Mouse (Mus musculus): ENCODE measurements at regions not wholly inside any gene's neighbourhood (a gene's known extent, or its start where the extent isn't known, plus 50 kb on each side); places are given as distances from the start of the nearest gene placed in this dataset.

DNA sequence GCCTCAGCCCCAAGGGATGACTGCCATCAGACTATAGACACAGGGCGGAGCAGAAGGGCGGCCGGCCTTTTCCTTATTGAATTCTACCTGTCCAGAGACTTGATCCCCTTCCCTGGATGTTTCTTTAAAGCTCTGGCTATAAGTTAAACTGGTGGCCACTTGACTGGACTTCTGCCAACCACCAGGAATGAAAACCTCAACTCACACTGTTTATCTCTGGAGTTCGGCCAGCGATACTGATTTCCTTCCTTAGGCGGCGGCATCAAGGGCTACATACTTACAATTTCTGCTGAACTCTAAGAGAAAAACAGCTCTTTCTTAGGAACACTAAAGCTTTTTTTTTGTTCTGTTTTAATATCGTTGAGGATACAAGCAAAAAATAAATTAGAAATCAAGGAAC lies 104.9 kb upstream of the Tsc22d2 start:
- Histone ChIP-seq H3K27ac (replicated peaks; ENCODE audit: low read depth, low read length) (no peak overlapping the region), H3K36me3 (replicated peaks; ENCODE audit: control insufficient read depth, insufficient read depth, low read depth, low read length) (no peaks in the 10 kb centered on the region), H3K27me3 (ENCODE audit: control insufficient read depth, insufficient read depth, low read length) (no peaks in the 10 kb centered on the region), H3K4me1 (ENCODE audit: control insufficient read depth, insufficient read depth, low read length) (no peaks in the 10 kb centered on the region), H3K9me3 (replicated peaks; ENCODE audit: control insufficient read depth, low read length) (no peaks in the 10 kb centered on the region), H3K9ac (replicated peaks; ENCODE audit: low read length) (no peak overlapping the region), H3K4me2 (ENCODE audit: low read depth, low read length) (no peak overlapping the region), H3K4me3 (ENCODE audit: low read depth, low read length) (no peak overlapping the region)
- 82% methylated on average over 8 of the region's 8 CpGs for WGBS
- no peak for DNase-seq (ENCODE audit: low spot score)
- no peak for ATAC-seq (replicated peaks; ENCODE audit: insufficient number of reproducible peaks, low FRiP score, low TSS enrichment, low read depth)

DNA sequence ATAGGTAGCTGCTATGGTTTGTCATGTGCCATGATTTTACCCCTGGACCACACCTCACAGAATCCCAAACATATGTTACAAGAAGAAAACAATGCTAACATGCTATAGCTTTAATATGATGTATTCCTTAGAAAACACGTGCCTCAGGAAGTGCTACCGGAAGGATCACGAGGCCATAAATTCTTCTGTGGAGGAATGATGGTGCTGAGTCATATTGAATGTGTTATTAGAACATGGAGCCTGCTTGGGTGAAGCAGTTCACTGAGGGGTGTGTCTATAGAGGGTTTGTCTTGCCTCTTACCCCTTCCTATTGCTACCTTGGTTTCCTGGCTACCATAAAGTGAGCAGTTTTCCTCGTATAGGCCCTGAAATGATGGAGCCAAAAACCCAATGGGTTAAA lies 104.1 kb upstream of the Tsc22d2 start:
- Histone ChIP-seq H3K4me2 (ENCODE audit: low read depth, low read length) (no peak overlapping the region), H3K9me3 (replicated peaks; ENCODE audit: control insufficient read depth, low read length) (no peaks in the 10 kb centered on the region), H3K4me3 (ENCODE audit: low read depth, low read length) (no peak overlapping the region), H3K4me1 (ENCODE audit: control insufficient read depth, insufficient read depth, low read length) (no peaks in the 10 kb centered on the region), H3K36me3 (replicated peaks; ENCODE audit: control insufficient read depth, insufficient read depth, low read depth, low read length) (no peaks in the 10 kb centered on the region), H3K27me3 (ENCODE audit: control insufficient read depth, insufficient read depth, low read length) (no peaks in the 10 kb centered on the region), H3K9ac (replicated peaks; ENCODE audit: low read length) (no peak overlapping the region), H3K27ac (replicated peaks; ENCODE audit: low read depth, low read length) (no peak overlapping the region)
- ATAC-seq (replicated peaks; ENCODE audit: insufficient number of reproducible peaks, low FRiP score, low TSS enrichment, low read depth) (no peak), DNase-seq (ENCODE audit: low spot score) (no peak)
- 90% methylated on average over 4 of the region's 4 CpGs for WGBS

DNA sequence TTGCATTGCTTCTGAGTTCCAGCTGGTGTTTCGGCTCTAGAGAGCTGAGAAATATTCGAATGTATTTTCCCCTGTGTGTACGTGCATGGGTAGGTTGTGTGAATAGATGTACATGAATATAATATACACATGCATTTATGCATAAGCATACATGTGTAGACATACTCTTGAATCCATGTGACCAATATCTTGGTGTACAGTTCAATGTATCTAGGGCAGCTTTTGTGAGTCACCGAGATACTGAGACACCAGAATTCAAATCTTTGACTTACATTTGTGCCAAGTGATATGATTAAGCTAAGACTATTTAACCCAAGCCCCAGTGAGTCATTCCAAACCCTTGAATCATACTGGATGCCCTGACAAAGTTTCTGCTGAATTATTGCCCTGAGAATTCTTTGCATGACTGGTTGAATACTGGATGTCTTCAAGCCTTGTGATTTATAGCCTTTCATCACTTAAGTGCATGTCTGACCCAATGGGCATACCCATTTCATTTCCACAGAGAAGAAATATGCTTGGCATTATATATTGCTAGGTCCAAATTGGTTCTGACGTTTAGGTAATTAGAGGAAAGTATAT lies 103.3 kb upstream of the Tsc22d2 start:
- DNase-seq (ENCODE audit: low spot score) (no peak), ATAC-seq (replicated peaks; ENCODE audit: insufficient number of reproducible peaks, low FRiP score, low TSS enrichment, low read depth) (no peak)
- no peaks in the 10 kb centered on the region for H3K36me3 ChIP-seq (replicated peaks; ENCODE audit: control insufficient read depth, insufficient read depth, low read depth, low read length)
- H3K4me1 ChIP-seq (ENCODE audit: control insufficient read depth, insufficient read depth, low read length), result no peaks in the 10 kb centered on the region
- H3K9me3 ChIP-seq (replicated peaks; ENCODE audit: control insufficient read depth, low read length), result no peaks in the 10 kb centered on the region
- H3K9ac ChIP-seq (replicated peaks; ENCODE audit: low read length), result no peak overlapping the region
- WGBS, result 93% methylated on average over 5 of the region's 5 CpGs
- H3K4me3 ChIP-seq (ENCODE audit: low read depth, low read length), result no peak overlapping the region
- no peak overlapping the region for H3K27ac ChIP-seq (replicated peaks; ENCODE audit: low read depth, low read length)
- no peak overlapping the region for H3K4me2 ChIP-seq (ENCODE audit: low read depth, low read length)
- no peaks in the 10 kb centered on the region for H3K27me3 ChIP-seq (ENCODE audit: control insufficient read depth, insufficient read depth, low read length)

- Histone ChIP-seq H3K9ac (replicated peaks; ENCODE audit: low read length) (no peak overlapping the region), H3K27ac (replicated peaks; ENCODE audit: low read depth, low read length) (no peak overlapping the region), H3K27me3 (ENCODE audit: control insufficient read depth, insufficient read depth, low read length) (no peaks in the 10 kb centered on the region), H3K4me2 (ENCODE audit: low read depth, low read length) (no peak overlapping the region), H3K4me1 (ENCODE audit: control insufficient read depth, insufficient read depth, low read length) (no peaks in the 10 kb centered on the region), H3K36me3 (replicated peaks; ENCODE audit: control insufficient read depth, insufficient read depth, low read depth, low read length) (no peaks in the 10 kb centered on the region), H3K9me3 (replicated peaks; ENCODE audit: control insufficient read depth, low read length) (no peaks in the 10 kb centered on the region), H3K4me3 (ENCODE audit: low read depth, low read length) (no peak overlapping the region)
- 65% methylated on average over 6 of the region's 6 CpGs for WGBS
- DNase-seq (ENCODE audit: low spot score) (no peak), ATAC-seq (replicated peaks; ENCODE audit: insufficient number of reproducible peaks, low FRiP score, low TSS enrichment, low read depth) (no peak)
Measured at GRCm38 (mm10) chr3:58312623-58313022, 101.9 kb upstream of the Tsc22d2 start.

DNA sequence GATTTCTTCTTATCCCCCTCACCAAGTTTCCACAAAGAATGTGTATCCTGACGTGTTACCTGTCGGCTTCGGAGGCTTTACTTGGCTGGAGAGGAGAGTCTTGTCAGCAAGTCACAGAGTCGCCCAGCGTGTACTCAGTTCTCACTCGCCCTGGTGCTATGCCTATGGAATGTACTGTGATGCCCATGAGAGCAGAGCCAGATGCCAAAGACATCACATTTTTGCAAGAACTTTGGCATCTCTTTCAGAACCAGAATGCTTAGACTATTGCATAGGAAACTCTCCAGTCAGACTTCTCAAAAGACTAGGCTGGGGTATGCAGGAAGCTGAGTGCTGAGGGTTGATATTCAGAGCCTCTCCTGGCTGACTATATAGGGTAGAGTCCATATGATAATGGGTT lies 99.3 kb upstream of the Tsc22d2 start:
- no peak overlapping the region for H3K27ac ChIP-seq (replicated peaks; ENCODE audit: low read depth, low read length)
- H3K9me3 ChIP-seq (replicated peaks; ENCODE audit: control insufficient read depth, low read length), result no peaks in the 10 kb centered on the region
- DNase-seq (ENCODE audit: low spot score), result no peak
- H3K4me1 ChIP-seq (ENCODE audit: control insufficient read depth, insufficient read depth, low read length), result no peaks in the 10 kb centered on the region
- H3K36me3 ChIP-seq (replicated peaks; ENCODE audit: control insufficient read depth, insufficient read depth, low read depth, low read length), result no peaks in the 10 kb centered on the region
- H3K4me2 ChIP-seq (ENCODE audit: low read depth, low read length), result no peak overlapping the region
- H3K9ac ChIP-seq (replicated peaks; ENCODE audit: low read length), result no peak overlapping the region
- H3K4me3 ChIP-seq (ENCODE audit: low read depth, low read length), result no peak overlapping the region
- no peaks in the 10 kb centered on the region for H3K27me3 ChIP-seq (ENCODE audit: control insufficient read depth, insufficient read depth, low read length)
- WGBS, result 86% methylated on average over 6 of the region's 6 CpGs
- ATAC-seq (replicated peaks; ENCODE audit: insufficient number of reproducible peaks, low FRiP score, low TSS enrichment, low read depth), result no peak

GRCm38 (mm10) chr3:58317240-58317639 lies 97.3 kb upstream of the Tsc22d2 start:
- Histone ChIP-seq H3K27me3 (ENCODE audit: control insufficient read depth, insufficient read depth, low read length) (no peaks in the 10 kb centered on the region), H3K9ac (replicated peaks; ENCODE audit: low read length) (no peak overlapping the region), H3K27ac (replicated peaks; ENCODE audit: low read depth, low read length) (no peak overlapping the region), H3K36me3 (replicated peaks; ENCODE audit: control insufficient read depth, insufficient read depth, low read depth, low read length) (no peaks in the 10 kb centered on the region), H3K9me3 (replicated peaks; ENCODE audit: control insufficient read depth, low read length) (no peaks in the 10 kb centered on the region), H3K4me2 (ENCODE audit: low read depth, low read length) (no peak overlapping the region), H3K4me1 (ENCODE audit: control insufficient read depth, insufficient read depth, low read length) (no peaks in the 10 kb centered on the region), H3K4me3 (ENCODE audit: low read depth, low read length) (no peak overlapping the region)
- WGBS, result 56% methylated on average over 2 of the region's 2 CpGs
- ATAC-seq (replicated peaks; ENCODE audit: insufficient number of reproducible peaks, low FRiP score, low TSS enrichment, low read depth) (peak; percentile 59; the same call in 1 of the 2 replicates), DNase-seq (ENCODE audit: low spot score) (no peak)

GRCm38 (mm10) chr3:58318756-58319155 lies 95.8 kb upstream of the Tsc22d2 start:
- DNase-seq (ENCODE audit: low spot score) (no peak), ATAC-seq (replicated peaks; ENCODE audit: insufficient number of reproducible peaks, low FRiP score, low TSS enrichment, low read depth) (no peak)
- no peak overlapping the region for H3K27ac ChIP-seq (replicated peaks; ENCODE audit: low read depth, low read length)
- H3K4me3 ChIP-seq (ENCODE audit: low read depth, low read length), result no peak overlapping the region
- no peak overlapping the region for H3K4me2 ChIP-seq (ENCODE audit: low read depth, low read length)
- H3K9ac ChIP-seq (replicated peaks; ENCODE audit: low read length), result no peak overlapping the region
- no peaks in the 10 kb centered on the region for H3K9me3 ChIP-seq (replicated peaks; ENCODE audit: control insufficient read depth, low read length)
- no peaks in the 10 kb centered on the region for H3K36me3 ChIP-seq (replicated peaks; ENCODE audit: control insufficient read depth, insufficient read depth, low read depth, low read length)
- no peaks in the 10 kb centered on the region for H3K4me1 ChIP-seq (ENCODE audit: control insufficient read depth, insufficient read depth, low read length)
- H3K27me3 ChIP-seq (ENCODE audit: control insufficient read depth, insufficient read depth, low read length), result no peaks in the 10 kb centered on the region
- 80% methylated on average over 2 of the region's 2 CpGs for WGBS

DNA sequence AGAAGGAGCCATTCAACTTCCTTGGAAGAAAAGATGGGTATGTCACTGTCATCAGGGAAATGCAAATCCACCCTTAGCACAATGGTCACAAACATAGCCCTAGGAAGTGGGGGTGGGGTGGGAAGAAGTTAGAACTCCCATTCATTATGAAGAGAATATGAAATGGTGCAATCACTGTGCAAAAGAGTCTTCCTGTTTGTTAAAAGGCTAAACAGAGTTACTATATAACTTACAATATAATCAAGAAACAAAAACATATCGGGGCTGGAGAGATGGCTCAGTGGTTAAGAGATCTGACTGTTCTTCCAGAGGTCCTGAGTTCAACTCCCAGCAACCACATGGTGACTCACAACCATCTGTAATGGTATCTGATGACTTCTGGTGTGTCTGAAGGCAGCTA lies 95.1 kb upstream of the Tsc22d2 start:
- WGBS, result 87% methylated on average over 1 of the region's 1 CpGs

More for the DNA sequence above, 95.1 kb upstream of the Tsc22d2 start:
- H3K4me1 ChIP-seq (ENCODE audit: control insufficient read depth, insufficient read depth, low read length), result no peaks in the 10 kb centered on the region
- no peaks in the 10 kb centered on the region for H3K36me3 ChIP-seq (replicated peaks; ENCODE audit: control insufficient read depth, insufficient read depth, low read depth, low read length)
- ATAC-seq (replicated peaks; ENCODE audit: insufficient number of reproducible peaks, low FRiP score, low TSS enrichment, low read depth) (no peak), DNase-seq (ENCODE audit: low spot score) (no peak)
- no peak overlapping the region for H3K4me3 ChIP-seq (ENCODE audit: low read depth, low read length)
- no peak overlapping the region for H3K4me2 ChIP-seq (ENCODE audit: low read depth, low read length)
- no peaks in the 10 kb centered on the region for H3K27me3 ChIP-seq (ENCODE audit: control insufficient read depth, insufficient read depth, low read length)
- H3K9ac ChIP-seq (replicated peaks; ENCODE audit: low read length), result no peak overlapping the region
- no peak overlapping the region for H3K27ac ChIP-seq (replicated peaks; ENCODE audit: low read depth, low read length)
- no peaks in the 10 kb centered on the region for H3K9me3 ChIP-seq (replicated peaks; ENCODE audit: control insufficient read depth, low read length)

Measured in embryonic facial prominence, embryonic 11.5 days (tissue).